Mouse (Mus musculus) ES-CJ7 (cell line): ENCODE measurements around the gene Prr15.

Experiments
- DNase-seq: peaks from one replicate; pipeline ENCODE4 v3.0.0; 2011; ENCODE audit warnings: low read depth, low spot score

Gene Prr15

DNA sequence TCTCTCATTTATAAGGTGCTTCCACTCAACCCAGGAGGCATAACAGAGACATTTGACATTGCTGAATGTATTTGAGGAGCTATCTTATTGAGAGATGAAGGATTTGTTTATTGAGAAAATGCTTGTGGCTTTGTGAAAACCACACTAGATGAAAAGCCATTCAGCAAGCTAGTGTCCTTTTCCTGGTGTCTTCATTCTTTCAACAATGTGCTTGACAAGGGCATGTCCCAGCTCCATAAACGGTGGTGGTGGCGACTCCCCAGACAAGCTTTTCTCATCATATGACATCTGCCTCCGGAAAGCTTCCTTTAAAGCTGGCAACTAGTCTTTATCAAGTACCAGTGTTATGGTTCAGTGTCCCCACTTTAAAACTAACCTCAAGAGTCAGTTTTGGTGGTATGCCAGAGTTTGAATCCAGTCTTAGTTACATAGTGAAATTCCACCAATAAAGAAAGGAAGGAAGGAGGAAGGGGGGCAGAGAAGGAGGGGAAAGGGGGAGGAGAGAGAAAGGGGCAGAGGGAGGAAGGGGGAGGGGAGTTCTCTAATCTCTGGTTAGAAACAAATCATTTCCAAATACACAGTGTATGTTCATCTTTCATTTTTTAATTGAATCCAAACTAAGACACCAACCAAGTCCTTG is at the start of gene Prr15:
Gene Prr15 (plus strand): TSS at position 590 of the 640 bp plus-strand sequence.
- no peak for DNase-seq

GRCm38 (mm10) chr6:54277234-54277633 is 48.4 kb upstream of the Prr15 start:
- no peak for DNase-seq

DNA sequence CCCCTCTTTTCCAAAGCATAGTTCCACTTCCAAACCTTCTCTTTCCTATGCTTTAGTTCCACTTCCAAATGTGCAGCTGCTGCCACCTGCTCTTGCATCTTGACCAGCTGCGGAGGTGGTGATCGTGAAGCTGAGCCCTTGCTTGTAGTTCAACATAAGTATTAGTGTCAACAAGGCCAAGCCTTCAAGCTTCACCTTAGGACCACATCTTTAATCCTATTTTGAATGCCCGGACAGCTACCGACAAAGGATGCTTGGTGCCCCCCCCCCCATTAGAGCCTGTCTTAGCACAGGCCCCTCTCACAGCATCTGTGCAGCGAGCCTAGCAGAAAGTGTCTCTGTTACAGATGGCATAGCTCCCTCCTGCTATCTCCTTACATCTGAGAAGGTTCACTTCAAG is 47.8 kb upstream of the Prr15 start:
- no peak for DNase-seq

- DNase-seq: no peak
Observed at GRCm38 (mm10) chr6:54278613-54279012, 47.0 kb upstream of the Prr15 start.

DNA sequence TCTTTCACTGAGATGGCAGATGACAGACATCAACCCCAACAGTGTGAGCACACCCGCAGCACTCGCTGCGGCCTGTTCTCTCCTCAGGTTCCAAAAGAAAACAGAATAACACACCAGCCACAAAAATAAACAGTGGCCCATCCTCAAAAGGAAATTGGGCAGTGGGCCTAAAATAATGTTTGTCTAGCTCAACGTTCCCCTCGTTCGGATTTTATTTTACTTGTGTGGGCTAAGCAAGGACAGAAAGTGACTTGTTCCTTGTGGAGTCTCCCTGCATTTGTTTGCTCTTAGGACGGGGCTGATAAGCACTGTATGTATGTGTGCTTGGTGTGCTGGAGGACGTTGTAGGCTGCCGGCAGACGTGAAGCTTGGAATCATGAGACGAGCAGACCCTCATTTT is 46.2 kb upstream of the Prr15 start:
- DNase-seq: no peak

DNA sequence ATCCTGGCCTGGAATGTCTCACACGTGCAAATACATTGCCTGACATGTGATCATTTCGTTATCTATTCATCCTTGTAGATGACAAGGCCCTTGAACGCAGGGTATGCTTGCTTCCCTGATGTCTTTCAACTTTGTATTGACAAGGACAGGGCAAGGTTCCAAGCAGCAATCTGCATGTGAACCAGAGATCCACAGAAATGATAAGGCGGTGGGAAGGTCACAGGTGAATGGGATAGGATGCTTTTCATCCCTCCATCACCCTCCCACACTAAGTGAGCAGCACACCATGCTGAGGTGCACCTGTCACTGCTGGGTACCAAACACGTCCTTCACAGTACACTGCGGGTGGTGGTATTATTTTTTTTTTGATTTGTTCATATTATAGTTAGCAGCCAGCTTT is 45.4 kb upstream of the Prr15 start:
- DNase-seq: no peak

DNA sequence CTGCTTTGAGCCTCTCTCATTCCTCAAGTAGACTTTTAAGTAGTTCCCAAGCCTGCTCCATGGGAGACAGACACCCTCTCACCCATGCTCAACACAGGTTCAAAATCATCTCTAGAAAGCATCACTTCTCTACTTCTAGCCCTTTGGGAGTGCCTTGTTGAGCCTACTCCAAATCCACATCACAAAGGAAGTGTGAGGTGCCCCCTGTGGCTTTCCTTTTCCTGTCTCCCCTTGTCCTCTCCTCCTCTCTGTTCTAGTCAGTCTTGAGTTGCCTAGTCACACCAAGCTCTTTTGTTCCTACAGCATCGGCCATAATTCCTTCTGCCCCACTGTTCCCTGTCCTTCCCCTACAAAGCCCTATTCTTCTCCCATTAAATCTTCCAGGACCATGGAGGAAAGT is 42.3 kb upstream of the Prr15 start:
- DNase-seq: peak; percentile 96

- DNase-seq: no peak
Observed at GRCm38 (mm10) chr6:54284167-54284711, 41.4 kb upstream of the Prr15 start.

GRCm38 (mm10) chr6:54286813-54287212 is 38.8 kb upstream of the Prr15 start:
- no peak for DNase-seq

- DNase-seq: no peak
Observed at GRCm38 (mm10) chr6:54289774-54290500, 35.7 kb upstream of the Prr15 start.

GRCm38 (mm10) chr6:54297231-54297630 is 28.4 kb upstream of the Prr15 start:
- DNase-seq: no peak

GRCm38 (mm10) chr6:54299417-54299816 is 26.2 kb upstream of the Prr15 start:
- DNase-seq: no peak

DNA sequence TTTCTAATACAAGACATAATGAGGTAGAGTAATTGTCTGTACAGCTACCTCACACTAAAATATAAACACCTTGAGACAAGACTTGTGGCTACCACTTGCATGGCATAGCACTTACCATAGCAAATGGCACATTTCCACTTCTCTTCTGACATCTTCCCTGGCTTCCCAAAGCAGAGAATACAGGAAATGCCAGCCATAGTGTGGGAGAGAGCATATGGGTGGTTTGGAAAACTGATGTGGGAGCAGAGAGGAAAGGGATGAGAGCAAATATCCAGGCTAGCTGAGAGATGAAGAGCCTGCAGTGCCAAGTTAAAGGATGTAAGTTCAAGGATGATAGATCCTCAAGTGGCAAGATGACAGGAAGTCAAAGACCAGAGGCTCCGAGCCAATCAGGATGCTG is 19.9 kb upstream of the Prr15 start:
- no peak for DNase-seq

GRCm38 (mm10) chr6:54313071-54313470 is 12.6 kb upstream of the Prr15 start:
- DNase-seq: no peak

DNA sequence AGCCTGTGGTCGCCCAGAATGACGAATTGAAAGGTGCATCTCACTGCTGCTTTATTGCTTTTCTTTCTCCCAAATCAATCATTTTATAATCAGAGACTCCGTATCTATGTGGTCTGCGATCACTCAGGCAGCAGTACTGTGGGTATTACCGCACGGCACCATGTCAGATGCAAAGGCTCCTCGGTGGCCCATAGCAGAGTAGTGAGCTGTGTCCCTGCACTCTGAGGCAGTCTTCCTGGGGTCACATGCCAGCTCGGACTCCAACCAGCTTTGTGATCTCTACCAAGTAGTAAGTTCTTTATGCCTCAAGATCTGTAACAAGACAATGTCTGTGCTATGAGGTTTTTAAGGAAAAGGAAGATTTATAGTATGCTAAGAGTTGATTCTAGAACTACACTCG is 7.0 kb upstream of the Prr15 start:
- no peak for DNase-seq

- DNase-seq: no peak
Observed at GRCm38 (mm10) chr6:54319198-54319597, 6.4 kb upstream of the Prr15 start.

GRCm38 (mm10) chr6:54320236-54320635 is 5.4 kb upstream of the Prr15 start:
- DNase-seq: no peak

DNA sequence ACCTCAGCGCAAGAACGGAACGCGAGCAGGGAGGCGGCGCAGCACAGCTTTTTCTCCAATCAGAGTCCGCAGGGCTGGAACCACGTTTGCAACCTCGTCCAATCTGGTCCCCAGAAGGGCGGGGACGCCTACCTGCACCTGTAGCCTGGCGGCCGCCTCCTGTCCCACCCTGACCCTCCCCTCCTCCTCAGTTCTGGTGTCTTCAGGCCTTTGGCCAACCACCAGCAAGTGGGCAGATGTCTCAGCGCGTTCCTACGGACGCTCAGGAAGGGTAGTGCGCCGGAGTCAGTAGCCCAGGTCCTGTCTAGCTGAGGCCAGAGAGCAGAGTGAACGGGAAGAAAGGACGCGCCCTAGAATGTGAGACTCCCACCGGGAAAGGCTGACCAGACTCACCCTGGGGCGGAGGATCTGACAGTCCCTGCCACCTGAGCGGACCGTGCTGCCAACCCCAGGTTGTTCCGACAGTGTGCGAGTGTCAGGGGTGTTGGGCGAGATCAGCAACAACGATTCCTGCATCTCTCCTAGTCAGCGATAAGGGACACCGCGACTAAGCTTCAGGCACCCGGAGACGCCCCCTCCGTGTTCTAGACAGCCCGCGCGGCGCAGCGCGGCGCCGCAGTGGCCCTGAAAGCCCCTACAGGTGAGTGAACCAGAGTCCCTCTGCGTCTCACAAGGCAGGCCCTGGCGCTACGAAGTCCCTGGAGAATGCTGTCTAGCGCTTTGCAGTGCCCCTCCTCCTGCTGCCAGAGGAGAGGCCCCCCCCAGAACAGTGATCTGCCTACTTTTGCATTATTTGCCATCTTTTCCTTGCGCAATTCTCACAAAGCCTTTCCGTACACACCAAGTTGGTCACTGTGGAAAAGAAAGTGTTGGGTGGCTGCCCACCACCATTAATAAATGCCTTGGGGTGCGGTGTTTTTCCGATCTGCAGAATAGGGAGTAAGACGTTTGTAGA is 1.3 kb downstream of the Prr15 start:
- DNase-seq: peak; percentile 73

DNA sequence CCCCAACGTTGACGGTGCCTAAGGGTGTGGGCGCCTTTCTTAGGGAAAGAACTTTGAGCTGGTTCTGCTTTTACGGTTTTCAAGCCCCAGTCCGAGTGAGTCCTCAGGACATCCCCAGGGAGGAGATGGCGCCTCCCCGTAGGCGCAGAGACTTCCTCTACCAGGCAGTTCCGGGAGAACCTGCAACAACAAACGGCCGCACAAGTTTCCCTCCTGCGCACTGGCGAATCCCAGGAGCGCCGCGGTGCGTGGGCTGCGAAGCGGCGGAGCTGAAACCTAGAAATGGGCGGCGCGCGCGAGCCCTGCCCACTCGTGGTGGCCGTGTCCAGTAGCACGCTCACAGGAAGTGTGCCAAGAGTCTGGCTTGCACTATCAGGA is 2.0 kb downstream of the Prr15 start:
- peak; percentile 14 for DNase-seq

GRCm38 (mm10) chr6:54328783-54329182 is 3.1 kb downstream of the Prr15 start:
- DNase-seq: no peak

DNA sequence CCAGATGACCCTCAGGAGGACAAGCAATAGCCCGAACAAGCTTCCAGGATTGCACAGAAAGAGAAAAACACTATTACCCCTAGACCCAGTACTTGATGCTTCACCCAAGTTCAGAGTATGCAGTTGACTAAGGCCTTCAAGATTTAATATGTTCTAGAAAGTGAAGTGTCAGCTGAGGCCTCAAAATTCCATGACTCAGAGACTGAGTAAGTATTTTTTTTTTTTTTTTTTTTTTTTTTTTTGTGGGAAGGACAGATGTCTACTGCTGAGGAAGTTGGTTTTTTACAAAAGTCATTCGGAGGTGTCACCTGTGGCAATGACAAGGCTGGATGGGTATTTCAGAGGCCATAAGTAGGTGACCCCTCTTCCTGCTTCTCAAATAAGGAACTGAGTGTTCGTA is 4.0 kb downstream of the Prr15 start:
- DNase-seq: no peak

GRCm38 (mm10) chr6:54330166-54330565 is 4.5 kb downstream of the Prr15 start:
- DNase-seq: no peak
